Mouse (Mus musculus) ES-Bruce4 (cell line): ENCODE measurements around the gene Fgd2.

Source experiments
- CTCF ChIP-seq: IDR thresholded peaks from one replicate; pipeline ENCODE4 v1.8.1; 2011; ENCODE audit warnings: low read depth, low read length
- EP300 ChIP-seq: IDR thresholded peaks from 2 replicates; pipeline ENCODE4 v1.6.1; 2011; ENCODE audit warnings: low read depth, low read length; ENCODE audit not compliant: insufficient read depth
- POLR2A ChIP-seq: IDR thresholded peaks from one replicate; pipeline ENCODE4 v1.8.1; 2011; ENCODE audit warnings: low read length; ENCODE audit not compliant: insufficient read depth

- TF ChIP-seq POLR2A (no peak), EP300 (no peak), CTCF (no peak)
Observed at GRCm38 (mm10) chr17:29347126-29347644, 13.5 kb upstream of the Fgd2 start.
